Mouse (Mus musculus): ENCODE results near the gene Gm19935.

The Gm19935 gene

GRCm38 (mm10) chr8:90817293-90817692 lies at the start of gene Gm19935:
Gene Gm19935 (minus strand): TSS chr8:90817393.
- 82% methylated on average over 2 of the region's 2 CpGs for WGBS

- 51% methylated on average over 9 of the region's 9 CpGs for WGBS
Measured at GRCm38 (mm10) chr8:90862038-90862437, 44.8 kb upstream of the Gm19935 start.

- WGBS = 34% methylated on average over 9 of the region's 9 CpGs
Measured at GRCm38 (mm10) chr8:90861266-90861944, 44.2 kb upstream of the Gm19935 start.

- 96% methylated on average over 2 of the region's 2 CpGs for WGBS
Measured at GRCm38 (mm10) chr8:90858071-90858470, 40.9 kb upstream of the Gm19935 start.

GRCm38 (mm10) chr8:90856952-90857351 lies 39.8 kb upstream of the Gm19935 start:
- 72% methylated on average over 1 of the region's 1 CpGs for WGBS

GRCm38 (mm10) chr8:90856171-90856570 lies 39.0 kb upstream of the Gm19935 start:
- WGBS = 95% methylated on average over 3 of the region's 3 CpGs

- 27% methylated on average over 10 of the region's 10 CpGs for WGBS
Measured at GRCm38 (mm10) chr8:90854671-90855161, 37.5 kb upstream of the Gm19935 start.

- WGBS = 47% methylated on average over 9 of the region's 9 CpGs
Measured at GRCm38 (mm10) chr8:90853971-90854670, 36.9 kb upstream of the Gm19935 start.

- WGBS = 80% methylated on average over 8 of the region's 8 CpGs
Measured at GRCm38 (mm10) chr8:90851544-90851943, 34.4 kb upstream of the Gm19935 start.

GRCm38 (mm10) chr8:90849462-90850050 lies 32.4 kb upstream of the Gm19935 start:
- 43% methylated on average over 11 of the region's 11 CpGs for WGBS

- WGBS = 91% methylated on average over 7 of the region's 7 CpGs
Measured at GRCm38 (mm10) chr8:90847980-90848379, 30.8 kb upstream of the Gm19935 start.

GRCm38 (mm10) chr8:90844179-90844967 lies 27.2 kb upstream of the Gm19935 start:
- 61% methylated on average over 9 of the region's 9 CpGs for WGBS

- WGBS = 74% methylated on average over 6 of the region's 6 CpGs
Measured at GRCm38 (mm10) chr8:90843127-90843526, 25.9 kb upstream of the Gm19935 start.

- WGBS = 62% methylated on average over 13 of the region's 13 CpGs
Measured at GRCm38 (mm10) chr8:90841321-90841720, 24.1 kb upstream of the Gm19935 start.

- 78% methylated on average over 11 of the region's 11 CpGs for WGBS
Measured at GRCm38 (mm10) chr8:90839725-90840714, 22.8 kb upstream of the Gm19935 start.

- WGBS = 58% methylated on average over 6 of the region's 6 CpGs
Measured at GRCm38 (mm10) chr8:90837440-90837839, 20.2 kb upstream of the Gm19935 start.

GRCm38 (mm10) chr8:90834321-90834672 lies 17.1 kb upstream of the Gm19935 start:
- 85% methylated on average over 3 of the region's 3 CpGs for WGBS

GRCm38 (mm10) chr8:90833628-90834320 lies 16.6 kb upstream of the Gm19935 start:
- 81% methylated on average over 6 of the region's 6 CpGs for WGBS

- WGBS = 63% methylated on average over 5 of the region's 5 CpGs
Measured at GRCm38 (mm10) chr8:90832576-90833289, 15.5 kb upstream of the Gm19935 start.

All from cerebral cortex, adult 2 months (tissue).